Mouse (Mus musculus) E14TG2a.4 (cell line): ENCODE results near the gene B4gat1.
A peak's percentile ranks its signal among the peaks of the same experiment; 100 is the strongest.

Source experiments
- H3K27me3 ChIP-seq: 2 replicates; pipeline ENCODE4 v1.6.1; 2014; ENCODE audit warnings: low read length, control low read depth; ENCODE audit not compliant: insufficient read depth
- H3K36me3 ChIP-seq: 2 replicates; pipeline ENCODE4 v1.6.1; 2014; ENCODE audit warnings: low read length, control low read depth; ENCODE audit not compliant: insufficient read depth
- H3K4me1 ChIP-seq: replicated peaks from 2 replicates; pipeline ENCODE4 v1.6.1; 2014; ENCODE audit warnings: low read depth, low read length, control low read depth
- H3K4me3 ChIP-seq: replicated peaks from 2 replicates; pipeline ENCODE4 v1.5.1; 2014; ENCODE audit warnings: mild to moderate bottlenecking, low read length
- H3K9me3 ChIP-seq: 2 replicates; pipeline ENCODE4 v1.6.1; 2014; ENCODE audit warnings: low read length, control low read depth
- CTCF ChIP-seq: conservative IDR thresholded peaks from 2 replicates; pipeline ENCODE4 v1.5.1; 2014; ENCODE audit warnings: low read length
- NANOG ChIP-seq: IDR thresholded peaks from 2 replicates; pipeline ENCODE4 v1.6.1; 2014; ENCODE audit warnings: borderline replicate concordance, low read length, mixed read lengths
- POU5F1 ChIP-seq: IDR thresholded peaks from 2 replicates; pipeline ENCODE4 v1.6.1; 2014; ENCODE audit warnings: low read length, borderline replicate concordance

B4gat1 gene

DNA sequence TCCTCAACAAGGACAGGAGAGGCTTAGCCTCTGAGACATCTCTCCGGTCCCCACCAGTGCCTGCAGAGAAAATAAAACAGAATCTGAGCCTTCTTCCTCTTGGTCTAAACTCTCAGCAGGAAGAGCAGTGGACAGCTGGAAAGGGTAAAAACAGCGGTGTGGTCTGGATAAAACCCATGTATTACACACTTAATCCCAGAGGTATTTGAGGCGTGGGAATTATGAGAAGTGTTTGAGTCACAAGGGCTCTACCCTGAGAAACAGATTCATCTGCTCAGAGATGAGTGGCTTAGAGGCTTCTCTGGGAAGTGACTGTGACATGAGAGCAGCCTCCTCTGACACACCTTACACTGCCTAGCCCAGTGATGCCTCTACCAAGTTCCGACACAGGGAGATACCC is 21.0 kb upstream of the B4gat1 start:
- TF ChIP-seq NANOG (no peak), CTCF (no peak), POU5F1 (no peak)
- Histone ChIP-seq H3K9me3 (no peaks in the 10 kb centered on the region), H3K4me1 (peaks cover 66% of the 10 kb centered on the region), H3K36me3 (no peaks in the 10 kb centered on the region), H3K4me3 (no peak overlapping the region), H3K27me3 (no peaks in the 10 kb centered on the region; the same call in 1 of the 2 replicates)

DNA sequence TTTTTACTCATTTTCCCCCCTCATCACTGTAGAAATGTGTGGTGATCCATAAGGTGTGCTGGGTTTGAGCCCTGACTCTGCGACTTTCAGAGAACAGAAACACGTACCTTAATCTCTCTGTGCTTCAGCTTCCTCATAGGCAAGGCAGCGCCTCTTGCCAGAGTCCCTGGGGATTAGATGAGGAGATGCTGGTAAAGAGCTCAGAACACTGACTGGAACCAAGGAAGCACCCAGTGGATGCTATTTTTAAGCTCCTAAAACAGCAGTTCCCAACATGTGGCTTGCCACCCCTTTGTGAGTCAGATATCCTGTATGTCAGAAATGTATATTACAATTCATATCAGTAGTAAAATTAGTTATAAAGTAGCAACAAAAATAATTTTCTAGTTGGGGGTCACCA is 20.4 kb upstream of the B4gat1 start:
- no peaks in the 10 kb centered on the region for H3K9me3 ChIP-seq
- peak overlapping the region; percentile 61; the same call in 1 of the 2 replicates for H3K4me3 ChIP-seq
- peaks cover 66% of the 10 kb centered on the region for H3K4me1 ChIP-seq
- no peaks in the 10 kb centered on the region for H3K36me3 ChIP-seq
- H3K27me3 ChIP-seq = no peaks in the 10 kb centered on the region; the same call in 1 of the 2 replicates
- no peak for TF ChIP-seq POU5F1
- no peak for TF ChIP-seq NANOG
- no peak for TF ChIP-seq CTCF

DNA sequence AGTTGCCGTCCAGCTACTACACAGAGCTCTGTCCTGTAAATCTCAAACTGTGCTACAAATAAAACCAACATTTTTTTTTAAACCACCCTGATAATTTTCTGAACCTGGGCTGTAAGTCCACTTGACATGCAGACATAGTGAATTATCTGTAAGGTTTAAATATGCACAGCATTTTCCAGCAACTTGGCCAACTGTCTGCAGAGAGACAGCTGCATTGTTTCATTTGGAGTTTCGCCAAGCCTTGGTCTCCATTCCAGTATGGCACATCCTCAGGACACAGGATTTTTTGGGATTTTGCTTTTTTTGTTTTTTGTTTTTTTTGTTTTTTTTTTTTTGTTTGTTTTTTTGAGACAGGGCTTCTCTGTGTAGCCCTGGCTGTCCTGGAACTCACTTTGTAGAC is 17.2 kb upstream of the B4gat1 start:
- H3K4me3 ChIP-seq = no peak overlapping the region
- TF ChIP-seq CTCF (no peak), NANOG (no peak), POU5F1 (no peak)

DNA sequence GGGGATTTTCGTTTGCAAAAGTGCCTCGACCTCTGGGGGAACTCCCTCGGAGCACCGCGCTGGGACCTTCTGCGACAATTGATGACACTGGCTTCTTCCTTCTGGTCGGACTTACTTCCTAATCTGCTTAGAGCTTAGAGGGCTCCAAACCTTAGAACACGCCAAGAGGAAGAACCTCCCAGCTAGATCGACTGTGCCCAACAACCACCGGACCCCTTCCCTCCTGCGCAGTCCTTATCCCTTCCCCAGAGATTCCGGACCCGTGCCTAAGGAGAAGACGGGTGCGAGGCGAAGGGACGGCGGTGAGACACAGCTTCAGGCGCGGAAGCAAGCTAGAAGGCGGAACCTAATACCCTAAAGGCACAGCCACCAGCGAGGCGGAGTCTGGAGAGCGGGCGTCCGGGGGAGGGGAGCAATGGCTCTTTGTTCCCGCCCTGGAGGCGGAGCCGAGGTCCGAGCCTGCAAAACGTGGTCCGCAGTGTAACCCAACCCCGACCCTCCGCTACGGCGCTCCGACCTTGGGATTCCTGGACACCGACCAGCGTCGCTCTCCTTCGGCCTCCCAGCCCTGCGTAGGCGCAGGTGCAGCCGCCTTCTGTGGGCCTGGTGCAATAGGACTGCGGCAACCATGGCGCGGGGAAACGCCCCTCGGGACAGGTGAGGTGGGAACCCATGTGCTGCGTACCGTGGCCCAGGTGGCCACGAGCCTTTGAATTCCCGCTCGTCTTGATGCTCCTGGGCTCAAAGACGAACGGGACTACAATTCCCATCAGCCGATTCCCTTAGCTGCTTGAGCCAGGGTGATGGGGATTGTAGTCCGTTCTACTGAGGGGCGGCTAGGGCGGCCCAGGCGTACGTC is 14.8 kb upstream of the B4gat1 start, which contains the start of gene Slc29a2:
TSS of gene Slc29a2 (plus strand) at position 240 of the 859 bp plus-strand sequence.
- no peak; the same call in 1 of the 2 replicates for TF ChIP-seq POU5F1
- TF ChIP-seq CTCF = no peak
- TF ChIP-seq NANOG = no peak
- Histone ChIP-seq H3K4me1 (peaks cover 33% of the 10 kb centered on the region), H3K27me3 (no peaks in the 10 kb centered on the region; the same call in 1 of the 2 replicates), H3K9me3 (no peaks in the 10 kb centered on the region), H3K4me3 (peak within 1 kb of the TSS; percentile 85), H3K36me3 (peaks cover 36% of the 10 kb centered on the region)

More for the DNA sequence above, 17.2 kb upstream of the B4gat1 start:
- Histone ChIP-seq H3K27me3 (no peaks in the 10 kb centered on the region; the same call in 1 of the 2 replicates), H3K4me1 (peaks cover 55% of the 10 kb centered on the region), H3K9me3 (no peaks in the 10 kb centered on the region), H3K36me3 (peaks cover 12% of the 10 kb centered on the region)

DNA sequence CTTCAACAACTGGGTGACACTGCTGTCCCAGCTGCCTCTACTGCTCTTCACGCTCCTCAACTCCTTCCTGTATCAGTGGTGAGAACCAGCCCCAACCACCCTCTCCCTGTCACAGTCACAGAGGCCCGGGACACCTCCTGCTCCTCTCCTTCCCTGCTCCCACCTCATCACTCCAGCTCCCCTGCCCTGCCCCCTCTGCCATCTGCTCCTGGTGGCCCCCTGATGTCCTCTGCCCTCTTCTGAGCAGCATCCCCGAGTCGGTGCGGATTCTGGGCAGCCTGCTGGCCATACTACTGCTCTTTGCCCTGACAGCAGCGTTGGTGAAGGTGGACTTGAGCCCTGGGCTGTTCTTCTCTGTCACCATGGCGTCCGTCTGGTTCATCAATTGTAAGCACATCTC is 12.5 kb upstream of the B4gat1 start:
- TF ChIP-seq NANOG (no peak), POU5F1 (no peak), CTCF (no peak)
- Histone ChIP-seq H3K36me3 (peaks cover 59% of the 10 kb centered on the region), H3K4me3 (no peak overlapping the region), H3K4me1 (peaks cover 28% of the 10 kb centered on the region), H3K9me3 (no peaks in the 10 kb centered on the region), H3K27me3 (no peaks in the 10 kb centered on the region; the same call in 1 of the 2 replicates)

DNA sequence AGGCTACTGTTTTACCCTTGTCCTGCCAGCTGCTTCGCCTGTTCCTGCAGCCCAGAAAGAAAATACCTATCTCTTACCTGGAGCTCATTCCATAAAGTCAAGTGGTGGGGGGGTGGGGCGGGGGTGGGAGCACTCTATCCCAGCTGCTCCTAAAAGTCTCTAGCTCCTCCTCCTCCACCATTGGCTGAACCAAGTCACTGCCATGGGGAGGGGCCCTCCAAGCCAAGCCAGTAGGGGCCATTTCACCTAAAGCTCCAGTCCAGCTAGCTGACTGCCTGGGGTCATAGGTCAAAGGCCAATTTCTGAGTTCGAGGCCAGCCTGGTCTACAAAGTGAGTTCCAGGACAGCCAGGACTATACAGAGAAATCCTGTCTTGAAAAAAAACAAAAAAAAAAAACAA is 5.9 kb upstream of the B4gat1 start:
- TF ChIP-seq CTCF (no peak), NANOG (no peak), POU5F1 (no peak)
- Histone ChIP-seq H3K36me3 (peaks cover 45% of the 10 kb centered on the region), H3K27me3 (peaks cover 14% of the 10 kb centered on the region), H3K4me1 (peaks cover 28% of the 10 kb centered on the region), H3K9me3 (no peaks in the 10 kb centered on the region), H3K4me3 (no peak overlapping the region)

DNA sequence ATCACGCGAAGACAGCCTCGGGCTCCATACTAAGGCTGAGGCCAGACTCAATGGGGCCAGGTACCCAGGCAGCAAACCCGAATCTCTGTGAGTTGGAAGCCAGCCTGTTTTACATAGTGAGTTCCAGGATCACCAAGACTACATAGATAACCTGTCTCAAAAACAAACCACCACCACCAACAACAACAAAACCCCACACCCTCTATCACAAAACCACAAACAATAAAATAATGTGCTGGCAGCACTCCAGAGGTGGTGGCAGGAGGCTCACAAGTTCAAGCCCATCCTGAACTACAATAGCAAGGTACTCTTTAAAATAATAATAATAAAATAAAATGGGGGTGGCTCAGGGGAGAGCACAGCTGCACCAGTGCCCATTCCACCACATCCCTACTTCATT is 2.0 kb upstream of the B4gat1 start:
- Histone ChIP-seq H3K4me3 (no peak overlapping the region), H3K27me3 (peaks cover 31% of the 10 kb centered on the region), H3K4me1 (peaks cover 54% of the 10 kb centered on the region), H3K36me3 (peaks cover 6% of the 10 kb centered on the region), H3K9me3 (no peaks in the 10 kb centered on the region)
- TF ChIP-seq NANOG (no peak), POU5F1 (no peak), CTCF (no peak)

DNA sequence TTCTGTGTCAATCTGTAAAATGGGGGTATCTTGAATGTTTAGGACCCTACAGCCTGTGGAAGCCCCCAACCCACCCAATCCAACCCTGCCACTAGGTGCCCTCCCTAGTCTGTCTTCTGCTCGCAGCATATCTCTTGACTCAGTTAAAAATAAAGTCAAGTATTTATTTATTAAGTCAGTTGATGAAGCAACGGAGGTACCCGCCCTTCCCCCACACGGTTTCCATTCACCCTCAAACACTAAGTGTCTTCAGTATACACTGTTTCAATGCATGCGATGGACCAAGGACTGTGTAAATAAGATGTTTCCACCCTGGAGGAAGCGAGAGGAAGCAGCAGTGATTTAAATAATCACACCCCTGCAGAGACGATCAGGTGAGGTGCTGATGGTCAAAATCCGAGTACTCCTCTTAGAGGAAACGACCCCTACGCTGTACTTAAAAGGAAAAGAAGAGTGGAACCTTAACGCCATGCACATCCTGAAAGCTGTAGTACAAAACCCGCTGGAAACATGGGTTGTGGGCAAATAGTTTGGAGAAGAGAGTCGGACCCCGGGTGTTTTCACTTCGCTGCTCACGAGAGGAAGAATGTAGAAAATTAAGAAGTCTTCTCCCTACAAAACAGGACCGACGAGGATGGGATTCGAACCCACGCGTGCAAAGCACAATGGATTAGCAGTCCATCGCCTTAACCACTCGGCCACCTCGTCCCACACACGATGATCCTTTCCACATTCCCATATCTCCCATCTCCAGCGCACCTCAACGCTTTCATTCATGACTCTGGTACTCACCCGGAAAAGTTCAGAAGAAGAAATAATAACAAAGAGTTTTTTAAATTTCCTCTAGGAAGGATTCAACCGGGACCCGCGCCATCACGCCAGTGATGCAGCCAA is 701 bp upstream of the B4gat1 start:
- peaks cover 56% of the 10 kb centered on the region for H3K4me1 ChIP-seq
- TF ChIP-seq NANOG (peak; percentile 67; the same call in 1 of the 2 replicates), POU5F1 (no peak)
- peaks cover 6% of the 10 kb centered on the region for H3K36me3 ChIP-seq
- no peaks in the 10 kb centered on the region for H3K9me3 ChIP-seq
- peaks cover 31% of the 10 kb centered on the region for H3K27me3 ChIP-seq
- H3K4me3 ChIP-seq = peak overlapping the region; percentile 88
